8 mouse cellular contexts compared by ENCODE assay signal in genomic region chr4:119108495-119109408, GRCm38 (mm10). TPM values are rescaled to one million over a fixed set of nuclear protein-coding genes. Genes with fewer than 3 reads are reported as not detected.
DNase-seq lines count a peak whose midpoint lies in the region; ATAC-seq lines count a peak whose summit lies in the region.

Gene Slc2a1 (plus strand): TSS chr4:119108711.

- peak; percentile 92 for DNase-seq in WW6 (ENCODE audit: low read depth, low spot score)
- peak; percentile 86 to 93 for DNase-seq in cerebellum, postnatal 36 days
- DNase-seq in gastrocnemius, postnatal 10 days, result peak; percentile 82
- peak; percentile 95 for DNase-seq in induced T-regulatory cell, adult 2 months (ENCODE audit: low read depth)
- peak; percentile 75 to 87 for DNase-seq in left cerebral cortex, adult 9 months (ENCODE audit: low spot score in 2 of 2)
- DNase-seq in right cerebral cortex, postnatal 14 days, result peak; percentile 91
- peak; percentile 78 to 86 for DNase-seq in urinary bladder, postnatal 36 days (ENCODE audit: low spot score in 2 of 2)

- peak; percentile 84 for ATAC-seq in megakaryocyte progenitor cell, adult 5-6 weeks (replicated peaks; ENCODE audit: poor library complexity)

RNA-seq across cellular contexts. Expression of gene Slc2a1, which starts in this region (rescaled TPM):
- 1 to 10 TPM; 5.2 to 5.4 TPM for total RNA-seq in gastrocnemius, postnatal 10 days (2021)
- total RNA-seq in megakaryocyte progenitor cell, adult 5-6 weeks (2015), result 7.7 and 11.5 TPM in 2 replicates
- 7.4 and 8.6 TPM in 2 replicates for total RNA-seq in megakaryocyte progenitor cell, adult 5-6 weeks (2017)

Comparison
In these comparisons a context has a peak if more than half of its experiments do, and no peak if none do; other contexts are left out.
1. Peak in every context shown above with its lines: DNase-seq and ATAC-seq.